Mouse (Mus musculus) E14TG2a.4 (cell line): ENCODE results near the gene Akr1b7.

Experiments
- CTCF ChIP-seq: conservative IDR thresholded peaks from 2 replicates; pipeline ENCODE4 v1.5.1; 2014; ENCODE audit warnings: low read length
- NANOG ChIP-seq: IDR thresholded peaks from 2 replicates; pipeline ENCODE4 v1.6.1; 2014; ENCODE audit warnings: borderline replicate concordance, low read length, mixed read lengths
- POU5F1 ChIP-seq: IDR thresholded peaks from 2 replicates; pipeline ENCODE4 v1.6.1; 2014; ENCODE audit warnings: low read length, borderline replicate concordance

GRCm38 (mm10) chr6:34452963-34453770, 41.0 kb downstream of the Akr1b7 start:
- no peak for TF ChIP-seq CTCF
- TF ChIP-seq NANOG, result no peak
- no peak for TF ChIP-seq POU5F1
